Mouse (Mus musculus) gastrocnemius, adult 2 months (tissue): ENCODE measurements around the gene Pithd1. TPM values are rescaled to one million over a fixed set of nuclear protein-coding genes. Genes with fewer than 3 reads are reported as not detected.

Experiments
- DNase-seq: peaks from one replicate; pipeline ENCODE4 v3.0.0; 2022
- H3K27ac ChIP-seq: fragments of 200-600 bp; 2 replicates; pipeline ENCODE4 v1.8.1; 2022; ENCODE audit warnings: mild to moderate bottlenecking
- H3K4me3 ChIP-seq: fragments of 200-600 bp; 2 replicates; pipeline ENCODE4 v1.8.1; 2022; ENCODE audit warnings: mild to moderate bottlenecking, moderate library complexity
- CTCF ChIP-seq: fragments of 200-600 bp; IDR thresholded peaks from 2 replicates; pipeline ENCODE4 v1.8.1; 2022; ENCODE audit warnings: antibody characterized with exemption, mild to moderate bottlenecking, moderate library complexity
- intact Hi-C: fragments of 180-260 bp; cut with DNase I; formaldehyde crosslinking; loops from one replicate; pipeline ENCODE4 v1.15.1; 2025
- long read RNA-seq, 2 experiments: library from polyadenylated mRNA; stranded (forward); transcript quantifications; one replicate each; pipeline ENCODE4 v2.0.0; 2021
- total RNA-seq, 2 experiments: library from RNA; stranded (reverse); gene quantifications; 2 replicates each; pipeline ENCODE4 v1.2.3; 2021

Pithd1 gene
- total RNA-seq = 10 to 100 TPM; 23.3 to 28.5 TPM
- long read RNA-seq, experiment 1, transcript Pithd1-201 (6 exons, 1,700 nt) = major isoform, 48 of 53 reads
- long read RNA-seq, experiment 1, partial matches to known transcripts = 0 of 53 reads
- long read RNA-seq, experiment 1, other reads (novel, unspliced or antisense) = 5 of 53 reads
- long read RNA-seq, experiment 2, transcript Pithd1-201 (6 exons, 1,700 nt) = major isoform, 67 of 70 reads
- long read RNA-seq, experiment 2, partial matches to known transcripts = 0 of 70 reads
- long read RNA-seq, experiment 2, other reads (novel, unspliced or antisense) = 3 of 70 reads

DNA sequence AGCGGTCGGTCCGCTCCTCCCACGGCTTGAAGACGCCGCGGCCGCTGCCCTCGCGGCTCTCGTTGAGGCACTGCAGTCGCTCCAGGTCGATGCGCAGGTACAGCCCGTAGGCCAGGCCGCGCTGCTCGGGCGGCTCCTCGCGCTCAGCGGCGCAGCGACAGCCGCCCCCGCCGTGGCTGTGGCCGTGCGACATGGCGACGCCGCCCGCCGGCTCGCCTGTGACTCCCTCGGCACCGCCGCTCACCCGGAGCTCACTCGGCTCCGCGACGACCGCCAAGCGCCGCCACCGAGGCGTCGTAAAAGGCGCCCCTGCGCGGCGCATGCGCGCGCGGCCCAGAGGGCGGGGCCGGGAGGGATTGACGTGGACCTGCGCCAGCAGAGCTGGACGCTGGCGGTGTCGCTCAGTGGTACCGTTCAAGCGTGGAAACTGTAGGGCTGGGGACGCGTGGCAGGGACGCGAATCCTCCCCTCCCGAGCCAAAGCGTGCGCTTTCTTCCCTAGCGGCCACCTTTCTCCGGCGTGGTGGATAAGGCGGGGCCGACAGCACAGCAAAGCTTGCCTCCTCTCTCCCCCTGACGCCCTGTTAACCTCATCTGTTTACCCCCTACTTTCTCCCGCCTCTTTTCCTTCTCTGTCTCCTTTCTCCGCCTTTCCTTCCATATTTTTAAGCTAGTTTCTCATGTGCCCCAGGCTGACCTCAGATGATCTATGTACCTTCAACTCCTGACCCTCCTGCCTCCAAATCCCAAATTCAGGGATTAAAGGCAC is at the start of gene Pithd1:
Pithd1 (minus strand) TSS at position 322 of the 768 bp plus-strand sequence.
- peak; percentile 95 for DNase-seq
- Histone ChIP-seq H3K4me3 (peak within 1 kb of the TSS; percentile 85), H3K27ac (peak within 1 kb of the TSS; percentile 99)
- intact Hi-C loops = loop anchor here (2.0 kb wide), 1 partner anchor 66 kb away; the partner anchor contains the start of gene Rpl11
- TF ChIP-seq CTCF = no peak; the same call in 1 of the 2 replicates

- Histone ChIP-seq H3K4me3 (no peak overlapping the region), H3K27ac (no peak overlapping the region)
- no peak for DNase-seq
- intact Hi-C loops = no loop called here
- TF ChIP-seq CTCF = no peak
Measured at GRCm38 (mm10) chr4:136035078-136035477, 48.0 kb upstream of the Pithd1 start.

DNA sequence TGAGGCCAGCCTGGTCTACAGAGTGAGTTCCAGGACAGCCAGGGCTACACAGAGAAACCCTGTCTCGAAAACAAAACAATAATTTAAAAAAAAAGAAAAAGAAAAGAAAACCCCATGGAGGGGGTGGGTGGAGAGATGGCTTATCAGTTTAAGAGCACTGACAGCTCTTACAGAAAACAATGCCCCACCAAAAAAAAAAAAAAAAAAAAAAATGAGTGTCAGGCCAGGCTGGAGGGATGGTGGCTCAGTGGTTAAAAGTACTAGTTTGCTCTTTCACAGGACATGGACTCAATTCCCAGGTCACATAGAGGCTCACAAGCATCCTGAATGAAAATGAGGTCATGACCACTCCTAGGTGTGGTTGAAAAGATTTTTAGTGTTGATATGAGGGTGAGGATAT is 46.2 kb upstream of the Pithd1 start:
- DNase-seq = no peak
- intact Hi-C loops = no loop called here
- Histone ChIP-seq H3K4me3 (no peak overlapping the region), H3K27ac (no peak overlapping the region)
- no peak for TF ChIP-seq CTCF

- intact Hi-C loops = no loop called here
- peak; percentile 74 for DNase-seq
- Histone ChIP-seq H3K27ac (peak overlapping the region; percentile 82), H3K4me3 (no peak overlapping the region)
- TF ChIP-seq CTCF = no peak
Measured at GRCm38 (mm10) chr4:136030968-136031909, 44.2 kb upstream of the Pithd1 start.

DNA sequence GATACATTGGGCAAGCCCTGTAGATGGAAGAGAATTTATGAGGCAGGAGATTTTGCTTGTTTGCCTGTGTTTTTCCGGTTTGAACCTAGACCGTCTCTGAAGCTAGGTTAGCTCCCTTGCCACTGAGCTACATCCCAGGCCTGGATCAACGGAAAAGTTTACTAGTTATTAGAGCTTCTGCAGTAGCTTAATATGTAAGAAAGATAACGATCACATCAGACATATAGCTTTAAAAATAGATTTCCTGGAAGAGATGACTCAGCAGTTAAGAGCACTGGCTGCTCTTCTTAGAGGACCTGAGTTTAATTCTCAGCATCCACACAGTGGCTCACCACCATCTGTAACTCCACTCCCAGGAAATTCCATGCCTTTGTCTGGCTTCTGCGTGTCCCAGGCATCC is 41.6 kb upstream of the Pithd1 start:
- intact Hi-C loops = no loop called here
- no peak for TF ChIP-seq CTCF
- no peak for DNase-seq
- Histone ChIP-seq H3K27ac (peak overlapping the region; percentile 16; the same call in 1 of the 2 replicates), H3K4me3 (no peak overlapping the region)

DNA sequence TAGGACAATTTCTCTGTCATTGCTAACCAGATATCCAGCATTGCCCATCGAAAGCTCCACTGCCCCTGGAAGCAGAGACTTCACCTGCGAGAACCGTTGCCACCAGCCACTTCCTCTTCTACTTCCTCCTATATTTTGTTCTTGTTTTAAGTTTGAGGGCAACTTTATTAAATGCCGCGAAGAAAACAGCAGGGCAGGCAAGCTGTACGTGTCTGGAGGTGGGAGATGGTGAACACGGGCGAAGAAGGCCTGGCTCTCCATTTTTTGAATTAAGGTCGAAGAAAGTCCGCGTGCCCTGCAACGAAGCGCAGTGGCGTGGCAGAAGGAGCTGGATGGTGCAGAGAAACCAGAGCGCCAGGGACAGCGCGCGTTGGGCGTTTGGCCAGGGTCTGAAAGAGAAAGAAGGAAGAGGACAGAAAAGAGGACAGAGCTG is 41.1 kb upstream of the Pithd1 start:
- Histone ChIP-seq H3K27ac (peak overlapping the region; percentile 35), H3K4me3 (no peak overlapping the region)
- intact Hi-C loops = no loop called here
- DNase-seq = peak; percentile 29
- no peak for TF ChIP-seq CTCF

DNA sequence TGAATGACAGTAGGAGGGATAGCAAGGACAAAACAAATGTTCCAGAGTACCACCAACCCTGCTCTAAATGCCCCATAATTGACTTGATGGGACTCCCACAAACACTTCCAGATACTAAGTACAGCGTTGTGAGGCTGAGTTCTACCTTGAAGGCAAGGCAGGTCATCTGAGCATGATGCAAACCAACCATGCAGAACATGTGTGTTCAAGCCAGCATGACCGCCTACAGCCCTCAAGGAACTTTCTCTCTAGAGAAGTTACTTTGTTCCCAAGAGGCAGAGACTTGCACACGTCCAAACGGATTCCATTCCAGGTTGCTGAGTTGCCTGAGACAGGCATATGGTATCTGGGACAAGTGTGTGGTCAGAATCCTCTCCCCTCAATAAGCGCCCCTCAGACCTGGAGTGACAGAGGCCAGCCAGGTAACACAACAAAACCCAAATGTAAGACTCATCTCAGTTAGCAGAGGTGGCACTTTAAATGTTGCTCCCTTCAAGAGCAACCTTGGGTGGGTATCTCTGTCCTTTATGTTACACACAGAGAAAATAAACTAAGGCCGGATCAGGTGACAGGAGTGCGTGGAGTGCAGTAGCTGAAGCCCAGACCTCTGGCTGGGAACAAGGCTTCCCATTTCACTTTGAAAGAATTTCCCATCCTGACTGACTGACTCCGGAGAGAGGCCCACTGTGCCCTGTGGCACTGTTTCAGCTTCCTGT is 40.5 kb upstream of the Pithd1 start:
- intact Hi-C loops = no loop called here

DNA sequence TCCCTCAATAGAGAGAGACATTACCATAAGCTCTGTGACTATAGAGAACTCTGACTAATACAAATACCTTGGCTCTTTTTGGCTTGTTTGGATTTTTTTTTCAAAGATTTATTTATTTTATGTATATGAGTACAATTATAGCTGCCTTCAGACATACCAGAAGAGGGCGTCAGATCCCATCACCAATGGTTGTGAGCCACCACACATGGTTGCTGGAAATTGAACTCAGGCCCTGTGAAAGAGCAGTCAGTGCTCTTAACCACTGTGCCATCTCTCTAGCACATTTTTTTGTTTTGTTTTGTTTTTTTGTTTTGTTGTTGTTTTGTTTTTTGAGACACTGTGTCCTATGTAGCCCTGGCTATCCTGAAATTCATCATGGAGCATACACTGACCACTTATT is 38.3 kb upstream of the Pithd1 start:
- Histone ChIP-seq H3K4me3 (no peak overlapping the region), H3K27ac (no peak overlapping the region)
- intact Hi-C loops = no loop called here
- no peak for TF ChIP-seq CTCF
- DNase-seq = no peak

More for the DNA sequence above, 40.5 kb upstream of the Pithd1 start:
- no peak for TF ChIP-seq CTCF
- DNase-seq = no peak
- Histone ChIP-seq H3K4me3 (no peak overlapping the region), H3K27ac (peak overlapping the region; percentile 35; the same call in 1 of the 2 replicates)

DNA sequence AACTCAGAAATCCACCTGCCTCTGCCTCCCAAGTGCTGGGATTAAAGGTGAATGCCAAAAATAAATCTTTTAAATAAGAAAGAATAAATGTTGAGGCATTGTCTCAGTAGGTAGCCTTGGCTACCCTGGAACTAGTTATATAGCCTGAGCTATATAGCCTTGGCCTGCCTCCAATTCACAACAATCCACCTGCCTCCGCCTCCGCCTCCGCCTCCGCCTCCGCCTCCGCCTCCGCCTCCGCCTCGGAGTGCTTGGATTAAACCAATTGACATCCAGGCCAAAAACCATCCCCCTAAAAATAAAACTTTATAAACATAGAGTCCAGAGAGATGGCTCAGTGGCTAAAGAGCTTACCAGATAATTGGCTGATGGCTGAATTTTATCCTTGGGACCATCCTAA is 35.9 kb upstream of the Pithd1 start:
- no peak for TF ChIP-seq CTCF
- peak; percentile 28 for DNase-seq
- H3K4me3 ChIP-seq = no peak overlapping the region
- H3K27ac ChIP-seq = no peak overlapping the region
- intact Hi-C loops = loop anchor here (5.0 kb wide), 1 partner anchor 51 kb away; the partner anchor contains the start of gene Lypla2

GRCm38 (mm10) chr4:136021549-136022047 is 34.5 kb upstream of the Pithd1 start, which contains the start of gene Eloa:
Eloa (minus strand) TSS chr4:136021763.
- peak within 1 kb of the TSS; percentile 92 for H3K27ac ChIP-seq
- TF ChIP-seq CTCF = 0 out of 2 replicates have a peak, but pooled peaks have one; percentile 1
- DNase-seq = peak; percentile 100
- intact Hi-C loops = loop anchor here (5.0 kb wide), 1 partner anchor 49 kb away; the partner anchor contains the start of gene Lypla2
- peak within 1 kb of the TSS; percentile 96 for H3K4me3 ChIP-seq
